Mouse (Mus musculus) small intestine, adult 2 months (tissue): Measurements from ENCODE around the gene Nxph4.

Experiments
- CTCF ChIP-seq: fragments of 200-500 bp; IDR thresholded peaks from 2 replicates; pipeline ENCODE4 v1.5.1; 2012; ENCODE audit warnings: low read depth, mild to moderate bottlenecking, control low read depth, inconsistent platforms, low read length, moderate library complexity, mixed read lengths; ENCODE audit not compliant: insufficient replicate concordance, insufficient read length; ENCODE audit errors: extremely low read depth
- POLR2A ChIP-seq: fragments of 200-500 bp; IDR thresholded peaks from 2 replicates; pipeline ENCODE4 v1.6.1; 2012; ENCODE audit warnings: low read depth, mild to moderate bottlenecking, control low read depth, inconsistent platforms, low read length, moderate library complexity

- TF ChIP-seq CTCF: no peak
- no peak for TF ChIP-seq POLR2A
Measured at GRCm38 (mm10) chr10:127542084-127542483, 7.7 kb upstream of the Nxph4 start.
